Mouse (Mus musculus) ovary, adult 10 weeks (tissue): ENCODE results near the gene Ppp2r5c. TPM values are rescaled to one million over a fixed set of nuclear protein-coding genes. Genes with fewer than 3 reads are reported as not detected.

Experiments used
- polyA plus RNA-seq: library from polyadenylated mRNA; stranded (reverse); fragments of 350-450 nt; fragmentation: Illumina TruSeq; extraction: RNeasy Lipid Tissue Mini Kit (QIAGEN cat#74804); gene quantifications from one replicate; pipeline ENCODE4 v1.2.3, GENCODE M21; 2014

The Ppp2r5c gene
- polyA plus RNA-seq: 173 TPM

GRCm38 (mm10) chr12:110446290-110447170 lies at the start of gene Ppp2r5c:
Gene Ppp2r5c (plus strand): TSS chr12:110447120.

GRCm38 (mm10) chr12:110601241-110602218 lies 154.6 kb downstream of the Ppp2r5c start, which contains the start of gene Dync1h1:
Gene Dync1h1 (plus strand): TSS chr12:110601452.

Other genes with a start within 250 kb of the Ppp2r5c start
- gene Dio3, start 168.1 kb upstream of the Ppp2r5c start, polyA plus RNA-seq: not detected
- 17.0 TPM for gene Dync1h1, start 154.3 kb downstream of the Ppp2r5c start, polyA plus RNA-seq
- not detected for gene 1700001K19Rik, start 235.5 kb downstream of the Ppp2r5c start, polyA plus RNA-seq